Mouse (Mus musculus): Measurements from ENCODE around the gene Mpped2. TPM values are rescaled to one million over a fixed set of nuclear protein-coding genes. Genes with fewer than 3 reads are reported as not detected.

Gene Mpped2
- polyA plus RNA-seq, 1 experiment from 2014 or later: 23.1 TPM

GRCm38 (mm10) chr2:106677449-106677848 lies 15.6 kb upstream of the Mpped2 start:
- no peaks in the 10 kb centered on the region for H3K9me3 ChIP-seq (ENCODE audit: control insufficient read depth, low read length)
- no peak for ATAC-seq (ENCODE audit: low read depth)
- WGBS: 61% methylated on average over 2 of the region's 2 CpGs
- H3K4me3 ChIP-seq (ENCODE audit: low read length): no peak overlapping the region
- H3K9ac ChIP-seq (ENCODE audit: low read length): no peak overlapping the region
- H3K4me2 ChIP-seq (ENCODE audit: low read depth, low read length): no peak overlapping the region
- H3K4me1 ChIP-seq (replicated peaks; ENCODE audit: control insufficient read depth, insufficient read depth, low read length): no peaks in the 10 kb centered on the region
- no peaks in the 10 kb centered on the region for H3K27me3 ChIP-seq (ENCODE audit: control insufficient read depth, insufficient read depth, low read depth, low read length)
- H3K36me3 ChIP-seq (ENCODE audit: control insufficient read depth, insufficient read depth, low read length): no peaks in the 10 kb centered on the region
- H3K27ac ChIP-seq (ENCODE audit: low read length): no peak overlapping the region

DNA sequence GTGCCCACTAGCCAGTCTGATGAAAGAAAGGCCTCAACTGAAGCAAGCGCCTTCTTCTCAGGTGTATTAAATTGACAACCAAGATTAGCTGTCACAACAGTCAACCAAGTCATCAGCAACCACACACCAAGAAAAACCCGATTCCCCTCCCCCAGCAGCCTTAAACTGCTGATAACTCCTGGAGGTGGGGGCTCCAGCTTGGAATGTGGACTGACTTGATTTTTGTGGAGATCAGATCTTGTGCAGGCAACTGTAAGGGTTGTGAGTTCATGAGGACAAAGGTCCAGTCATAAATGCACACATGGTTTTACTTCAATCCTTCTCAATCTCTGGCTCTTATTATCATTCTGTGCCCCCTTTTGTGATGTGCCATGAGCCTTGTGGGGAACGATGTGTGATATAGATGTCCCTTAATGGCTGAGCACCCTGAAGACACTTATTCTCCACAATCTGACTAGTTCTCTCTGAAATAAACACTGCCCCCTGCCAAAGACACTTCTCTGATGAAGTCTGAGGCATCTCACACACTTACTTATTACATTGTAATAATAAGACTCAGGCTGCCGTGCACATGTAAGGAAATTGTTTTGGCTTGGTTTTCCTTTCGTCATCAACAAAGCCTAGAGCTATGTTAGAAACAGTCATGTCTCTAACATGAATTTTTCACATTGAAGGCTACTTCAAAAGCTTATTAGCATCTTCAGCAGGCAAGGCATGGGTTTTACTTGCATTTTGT lies 13.2 kb upstream of the Mpped2 start:
- H3K4me2 ChIP-seq (ENCODE audit: low read depth, low read length): no peak overlapping the region
- no peak overlapping the region for H3K27ac ChIP-seq (ENCODE audit: low read length)
- H3K9ac ChIP-seq (ENCODE audit: low read length): no peak overlapping the region
- no peaks in the 10 kb centered on the region for H3K36me3 ChIP-seq (ENCODE audit: control insufficient read depth, insufficient read depth, low read length)
- 0 out of 2 replicates have a peak, but pooled peaks cover 2% of the 10 kb centered on the region for H3K4me1 ChIP-seq (replicated peaks; ENCODE audit: control insufficient read depth, insufficient read depth, low read length)
- 45% methylated on average over 5 of the region's 5 CpGs for WGBS
- H3K9me3 ChIP-seq (ENCODE audit: control insufficient read depth, low read length): no peaks in the 10 kb centered on the region
- H3K27me3 ChIP-seq (ENCODE audit: control insufficient read depth, insufficient read depth, low read depth, low read length): no peaks in the 10 kb centered on the region
- no peak overlapping the region for H3K4me3 ChIP-seq (ENCODE audit: low read length)
- peak; percentile 49; the same call in 1 of the 2 replicates for ATAC-seq (ENCODE audit: low read depth)

- H3K4me1 ChIP-seq (replicated peaks; ENCODE audit: control insufficient read depth, insufficient read depth, low read length): 0 out of 2 replicates have a peak, but pooled peaks cover 2% of the 10 kb centered on the region
- ATAC-seq (ENCODE audit: low read depth): no peak
- no peaks in the 10 kb centered on the region for H3K9me3 ChIP-seq (ENCODE audit: control insufficient read depth, low read length)
- no peaks in the 10 kb centered on the region for H3K36me3 ChIP-seq (ENCODE audit: control insufficient read depth, insufficient read depth, low read length)
- H3K4me2 ChIP-seq (ENCODE audit: low read depth, low read length): peak overlapping the region; percentile 38
- peak overlapping the region; percentile 5 for H3K4me3 ChIP-seq (ENCODE audit: low read length)
- no peaks in the 10 kb centered on the region for H3K27me3 ChIP-seq (ENCODE audit: control insufficient read depth, insufficient read depth, low read depth, low read length)
- WGBS: 25% methylated on average over 9 of the region's 9 CpGs
- peak overlapping the region; percentile 5; the same call in 1 of the 2 replicates for H3K27ac ChIP-seq (ENCODE audit: low read length)
- H3K9ac ChIP-seq (ENCODE audit: low read length): no peak overlapping the region
These were observed 9.8 kb upstream of the Mpped2 start for GRCm38 (mm10) chr2:106683185-106683831.

- Histone ChIP-seq H3K4me3 (ENCODE audit: low read length) (no peak overlapping the region), H3K27ac (ENCODE audit: low read length) (no peak overlapping the region), H3K4me2 (ENCODE audit: low read depth, low read length) (peak overlapping the region; percentile 38), H3K4me1 (replicated peaks; ENCODE audit: control insufficient read depth, insufficient read depth, low read length) (0 out of 2 replicates have a peak, but pooled peaks cover 2% of the 10 kb centered on the region), H3K27me3 (ENCODE audit: control insufficient read depth, insufficient read depth, low read depth, low read length) (no peaks in the 10 kb centered on the region), H3K9me3 (ENCODE audit: control insufficient read depth, low read length) (no peaks in the 10 kb centered on the region), H3K36me3 (ENCODE audit: control insufficient read depth, insufficient read depth, low read length) (no peaks in the 10 kb centered on the region), H3K9ac (ENCODE audit: low read length) (no peak overlapping the region)
- ATAC-seq (ENCODE audit: low read depth): no peak
- WGBS: 52% methylated on average over 4 of the region's 4 CpGs
These were observed 9.2 kb upstream of the Mpped2 start for GRCm38 (mm10) chr2:106683832-106684231.

GRCm38 (mm10) chr2:106691753-106692363 lies 1.2 kb upstream of the Mpped2 start:
- H3K36me3 ChIP-seq (ENCODE audit: control insufficient read depth, insufficient read depth, low read length): no peaks in the 10 kb centered on the region
- H3K27ac ChIP-seq (ENCODE audit: low read length): no peak overlapping the region
- H3K4me2 ChIP-seq (ENCODE audit: low read depth, low read length): peak overlapping the region; percentile 99; the same call in 1 of the 2 replicates
- no peak for ATAC-seq (ENCODE audit: low read depth)
- H3K4me1 ChIP-seq (replicated peaks; ENCODE audit: control insufficient read depth, insufficient read depth, low read length): peaks cover 14% of the 10 kb centered on the region
- no peak overlapping the region for H3K9ac ChIP-seq (ENCODE audit: low read length)
- 11% methylated on average over 6 of the region's 6 CpGs for WGBS
- H3K4me3 ChIP-seq (ENCODE audit: low read length): no peak overlapping the region
- H3K27me3 ChIP-seq (ENCODE audit: control insufficient read depth, insufficient read depth, low read depth, low read length): no peaks in the 10 kb centered on the region
- no peaks in the 10 kb centered on the region for H3K9me3 ChIP-seq (ENCODE audit: control insufficient read depth, low read length)

DNA sequence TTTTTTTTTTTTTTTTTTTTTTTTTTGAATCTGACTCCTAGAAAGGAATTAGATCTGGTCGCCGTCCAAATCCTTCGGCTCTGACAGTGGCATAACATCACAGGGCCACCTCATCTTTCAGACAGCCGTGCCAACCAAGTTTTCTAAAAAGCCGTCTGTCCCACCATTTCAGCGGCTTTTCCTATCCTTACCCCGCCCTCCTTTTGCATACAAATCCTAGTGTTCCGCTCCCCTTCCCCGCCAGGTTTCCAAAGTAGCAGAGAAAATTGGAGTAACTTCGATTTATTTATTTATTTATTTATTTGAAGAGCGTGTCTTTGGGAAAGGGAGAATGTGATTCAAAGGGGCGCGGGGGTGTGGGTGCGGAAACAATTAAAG lies 675 bp upstream of the Mpped2 start:
- no peaks in the 10 kb centered on the region for H3K27me3 ChIP-seq (ENCODE audit: control insufficient read depth, insufficient read depth, low read depth, low read length)
- peak overlapping the region; percentile 99 for H3K4me2 ChIP-seq (ENCODE audit: low read depth, low read length)
- WGBS: 4% methylated on average over 14 of the region's 14 CpGs
- peak overlapping the region; percentile 89 for H3K9ac ChIP-seq (ENCODE audit: low read length)
- H3K4me1 ChIP-seq (replicated peaks; ENCODE audit: control insufficient read depth, insufficient read depth, low read length): peaks cover 14% of the 10 kb centered on the region
- H3K36me3 ChIP-seq (ENCODE audit: control insufficient read depth, insufficient read depth, low read length): no peaks in the 10 kb centered on the region
- ATAC-seq (ENCODE audit: low read depth): no peak
- peak overlapping the region; percentile 83 for H3K4me3 ChIP-seq (ENCODE audit: low read length)
- H3K9me3 ChIP-seq (ENCODE audit: control insufficient read depth, low read length): no peaks in the 10 kb centered on the region
- no peak overlapping the region for H3K27ac ChIP-seq (ENCODE audit: low read length)

DNA sequence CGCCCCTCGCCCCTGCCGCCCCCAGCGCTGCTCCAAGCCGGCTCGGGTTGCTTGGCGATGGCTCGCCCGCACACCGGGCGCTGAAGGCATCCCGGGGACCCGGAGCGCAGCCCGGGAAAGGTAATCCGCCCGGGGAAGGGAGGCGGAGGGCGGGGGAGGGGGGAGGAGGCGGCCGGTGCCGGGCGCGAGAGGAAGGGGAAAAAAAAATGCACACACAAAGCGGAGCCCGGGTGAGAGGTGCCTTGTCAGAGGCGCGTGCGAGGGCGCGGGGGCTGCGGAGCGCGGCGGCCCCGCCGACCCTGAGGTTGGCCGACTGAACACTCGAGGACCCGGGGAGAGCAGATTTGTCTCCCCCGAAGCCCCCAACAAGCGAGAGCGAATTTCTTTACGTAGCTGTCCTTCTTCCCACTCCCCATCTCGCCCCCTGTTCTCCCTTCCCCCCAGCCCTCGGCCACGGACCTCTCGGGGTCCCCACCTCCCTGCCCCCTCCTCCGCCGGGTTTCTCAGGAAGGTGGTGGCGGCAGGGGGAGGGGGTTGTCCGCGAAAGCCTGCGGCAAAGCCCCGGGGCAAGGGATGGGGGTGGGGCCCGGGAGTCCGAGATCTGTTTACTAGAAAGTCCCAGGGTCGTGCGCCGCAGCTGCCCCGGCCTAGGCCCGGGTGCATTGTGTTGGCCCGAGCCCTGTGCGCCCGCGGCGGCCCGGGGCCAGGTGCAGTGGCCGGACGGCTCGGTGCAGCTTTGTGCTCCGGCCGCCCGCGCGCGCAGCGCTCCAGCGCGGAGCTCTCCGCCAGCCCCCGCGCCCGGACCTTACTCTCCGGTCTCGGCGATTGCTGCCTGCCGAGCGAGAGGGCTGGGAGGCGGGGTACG lies 865 bp downstream of the Mpped2 start:
- peak; percentile 71 for ATAC-seq (ENCODE audit: low read depth)
- Histone ChIP-seq H3K27me3 (ENCODE audit: control insufficient read depth, insufficient read depth, low read depth, low read length) (no peaks in the 10 kb centered on the region), H3K4me2 (ENCODE audit: low read depth, low read length) (peak overlapping the region; percentile 99), H3K27ac (ENCODE audit: low read length) (peak overlapping the region; percentile 88), H3K36me3 (ENCODE audit: control insufficient read depth, insufficient read depth, low read length) (no peaks in the 10 kb centered on the region), H3K4me1 (replicated peaks; ENCODE audit: control insufficient read depth, insufficient read depth, low read length) (peaks cover 14% of the 10 kb centered on the region), H3K9ac (ENCODE audit: low read length) (peak overlapping the region; percentile 89), H3K9me3 (ENCODE audit: control insufficient read depth, low read length) (no peaks in the 10 kb centered on the region), H3K4me3 (ENCODE audit: low read length) (peak overlapping the region; percentile 83)
- under 1% methylated on average over 82 of the region's 91 CpGs for WGBS

DNA sequence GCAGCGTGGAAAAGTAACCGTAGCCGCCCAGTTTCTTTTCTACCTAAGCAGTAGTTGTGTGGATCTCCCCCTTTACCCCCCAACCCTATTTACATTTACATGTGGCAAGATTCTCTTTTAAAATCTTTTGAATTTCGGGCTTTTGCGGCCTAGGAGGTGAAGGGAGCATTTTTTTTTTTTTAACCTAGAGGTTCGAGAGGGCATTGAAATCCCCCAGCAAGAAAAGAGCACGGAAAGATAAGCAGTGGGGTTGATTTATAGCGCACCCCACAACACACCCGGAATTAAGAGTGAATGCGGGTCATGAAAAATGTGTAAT lies 1.5 kb downstream of the Mpped2 start:
- 1% methylated on average over 10 of the region's 10 CpGs for WGBS
- ATAC-seq (ENCODE audit: low read depth): no peak

More for the DNA sequence above, 1.5 kb downstream of the Mpped2 start:
- Histone ChIP-seq H3K9ac (ENCODE audit: low read length) (peak overlapping the region; percentile 89), H3K36me3 (ENCODE audit: control insufficient read depth, insufficient read depth, low read length) (no peaks in the 10 kb centered on the region), H3K27ac (ENCODE audit: low read length) (peak overlapping the region; percentile 88), H3K4me2 (ENCODE audit: low read depth, low read length) (peak overlapping the region; percentile 99), H3K4me3 (ENCODE audit: low read length) (peak overlapping the region; percentile 83), H3K27me3 (ENCODE audit: control insufficient read depth, insufficient read depth, low read depth, low read length) (no peaks in the 10 kb centered on the region), H3K4me1 (replicated peaks; ENCODE audit: control insufficient read depth, insufficient read depth, low read length) (peaks cover 14% of the 10 kb centered on the region), H3K9me3 (ENCODE audit: control insufficient read depth, low read length) (no peaks in the 10 kb centered on the region)
